Mouse (Mus musculus) retina, embryonic 14.5 days (tissue): ENCODE results near the gene Tent2.

ENCODE experiments used
- DNase-seq: peaks from one replicate; pipeline ENCODE4 v3.0.0-alpha.2; 2015; ENCODE audit warnings: low spot score

Gene Tent2

GRCm38 (mm10) chr13:93141184-93141583, 51.0 kb downstream of the Tent2 start:
- no peak for DNase-seq

DNA sequence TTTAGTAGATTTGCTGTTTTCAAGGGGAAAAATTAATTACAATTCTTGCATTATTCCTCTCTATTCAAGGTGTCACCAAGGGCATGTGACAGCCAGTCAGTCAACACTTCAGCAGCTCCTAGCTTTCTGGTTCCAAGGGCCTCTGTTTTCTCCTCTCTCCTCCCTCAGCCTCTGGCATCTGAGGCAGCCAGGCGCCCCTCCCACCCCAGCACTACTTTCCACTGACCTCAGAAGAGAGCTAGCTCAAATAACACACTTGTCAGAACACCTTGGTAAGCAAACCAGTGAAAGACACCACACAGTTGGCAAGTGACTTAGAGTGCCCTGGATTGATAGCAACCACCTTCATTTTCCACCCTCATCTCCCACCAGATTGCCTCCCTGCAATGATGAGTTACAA, 54.1 kb downstream of the Tent2 start:
- no peak for DNase-seq

DNA sequence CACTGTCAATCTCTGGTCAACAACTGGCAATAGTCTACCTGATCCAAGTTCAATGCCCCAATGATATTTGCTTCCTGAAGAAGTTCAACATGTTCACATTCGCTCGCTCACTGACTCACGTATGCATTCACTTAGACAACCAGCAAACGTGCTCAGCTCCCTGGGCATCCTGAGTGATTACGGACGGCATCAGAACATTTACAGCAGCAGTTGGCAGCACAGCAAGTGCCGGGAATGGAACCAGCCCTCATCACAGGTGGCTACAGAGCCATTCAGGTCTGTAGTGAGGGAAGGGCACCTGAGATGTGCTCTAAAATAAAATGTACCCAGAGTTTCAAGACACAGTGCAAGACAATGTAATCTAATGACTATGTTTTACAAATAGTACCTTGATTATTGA, 55.1 kb downstream of the Tent2 start:
- no peak for DNase-seq

GRCm38 (mm10) chr13:93136251-93136650, 55.9 kb downstream of the Tent2 start:
- no peak for DNase-seq

DNA sequence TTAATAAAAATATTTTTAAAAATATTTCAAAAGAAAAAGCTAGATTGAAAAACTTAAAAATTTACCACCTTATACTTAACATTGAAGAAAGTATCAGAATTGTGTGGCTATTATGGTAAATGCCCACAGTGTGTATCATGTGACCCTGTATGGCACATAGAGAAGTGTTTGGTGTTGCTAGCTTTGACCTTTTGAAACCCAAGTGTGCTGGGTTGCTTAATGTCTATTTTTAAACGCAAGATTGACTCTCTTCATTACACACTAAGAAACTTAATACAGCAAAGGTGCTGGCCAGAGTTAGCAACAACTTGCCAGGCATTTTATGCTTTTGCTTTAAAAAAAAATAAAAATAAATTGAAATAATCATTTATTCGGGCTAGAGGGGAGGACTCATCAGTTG, 56.7 kb downstream of the Tent2 start:
- DNase-seq = no peak

DNA sequence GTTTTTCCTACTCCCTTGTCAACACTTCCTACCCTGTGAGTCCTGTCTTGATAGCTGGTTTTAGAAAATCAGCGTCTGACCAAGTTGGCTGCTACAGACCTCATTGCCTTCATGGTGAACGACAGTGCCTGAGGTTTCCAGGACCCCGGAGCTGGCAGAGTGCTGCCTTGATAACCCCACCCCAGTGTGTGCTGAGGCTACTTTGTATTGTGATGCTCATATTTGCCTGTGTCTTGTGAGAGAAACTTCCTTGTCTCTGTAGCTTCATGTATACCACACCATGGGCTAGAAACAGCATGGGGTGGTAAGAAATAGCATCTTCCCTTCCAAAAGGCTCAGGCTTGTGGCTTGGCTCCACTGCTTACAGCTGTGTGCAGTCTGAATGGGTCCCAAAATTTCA, 61.5 kb downstream of the Tent2 start:
- no peak for DNase-seq

DNA sequence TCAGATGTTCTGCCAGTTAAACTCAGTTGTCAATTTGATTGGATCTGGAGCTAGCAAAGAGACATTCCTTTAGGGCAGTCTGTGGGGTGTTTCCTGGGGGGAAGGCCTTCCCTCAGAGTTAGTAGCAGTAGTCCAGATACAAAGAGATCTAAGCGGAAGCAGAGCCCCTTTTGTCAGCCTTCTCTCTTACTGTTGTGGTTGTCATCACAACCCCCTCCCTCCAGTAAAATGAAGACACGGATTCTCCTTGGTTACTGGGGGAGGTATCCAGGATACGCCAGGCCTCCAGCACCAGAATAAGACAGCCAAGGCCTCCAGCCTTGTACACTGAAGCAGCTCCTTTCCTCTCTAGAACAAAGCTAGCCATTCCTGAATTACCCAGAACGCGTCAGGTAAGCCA, 63.2 kb downstream of the Tent2 start:
- DNase-seq = no peak

- peak; percentile 30 for DNase-seq
These were observed 63.9 kb downstream of the Tent2 start for GRCm38 (mm10) chr13:93128111-93128860.

- no peak for DNase-seq
These were observed 69.9 kb downstream of the Tent2 start for GRCm38 (mm10) chr13:93122321-93122720.

DNA sequence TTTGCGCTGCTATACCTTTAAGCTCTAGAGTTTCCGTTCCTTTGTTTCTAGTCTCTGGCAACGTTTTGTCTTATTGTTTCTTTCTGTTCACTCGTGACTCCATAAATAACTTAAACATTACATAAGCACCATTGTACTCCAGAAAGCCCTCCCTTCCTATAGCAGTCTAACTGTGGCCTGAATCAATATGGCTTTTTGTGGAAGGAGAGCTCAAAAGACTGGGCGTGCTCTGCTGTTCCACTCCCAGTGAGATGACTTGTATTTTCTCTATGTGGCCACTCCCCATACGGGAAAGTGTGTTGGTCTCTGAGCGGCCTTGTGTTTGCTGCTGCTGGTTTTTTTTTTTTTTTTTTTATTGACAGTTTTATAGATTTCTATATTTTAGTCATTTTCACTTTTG, 74.9 kb downstream of the Tent2 start:
- DNase-seq = no peak

DNA sequence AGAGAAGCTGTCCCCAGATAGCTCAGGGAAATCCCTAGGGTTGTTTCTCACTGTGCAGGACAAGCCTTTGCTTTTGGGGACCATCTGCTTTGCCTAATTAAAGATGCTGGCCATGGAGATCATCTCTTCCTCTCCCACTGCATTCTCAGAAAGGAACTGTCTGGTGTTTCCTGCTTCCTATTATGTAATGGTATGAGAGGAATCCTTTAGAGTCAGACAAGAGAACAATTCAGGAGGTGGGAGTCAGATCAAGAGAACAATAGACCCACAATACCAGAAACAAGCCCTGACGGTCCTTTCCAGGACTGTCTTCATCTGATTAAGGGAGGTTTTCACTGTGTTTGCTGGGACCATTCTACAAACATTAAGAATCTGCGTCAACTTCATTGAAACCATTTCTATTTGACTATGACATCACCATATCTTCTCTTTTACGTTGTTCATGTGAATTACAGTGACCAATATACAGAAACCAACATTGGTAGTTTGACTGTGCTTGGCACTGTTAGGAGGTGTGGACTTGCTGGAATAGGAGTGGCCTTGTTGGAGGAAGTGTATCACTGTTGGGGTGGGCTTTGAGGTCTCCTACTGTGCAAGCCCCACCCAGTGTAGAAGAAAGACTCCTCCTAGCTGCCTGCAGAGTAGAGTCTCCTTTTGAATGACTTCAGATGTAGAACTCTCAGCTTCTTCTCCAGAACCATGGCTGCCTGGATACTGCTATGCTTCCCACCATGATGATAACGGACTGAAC, 89.7 kb downstream of the Tent2 start:
- no peak for DNase-seq

- DNase-seq = no peak
These were observed 93.6 kb downstream of the Tent2 start for GRCm38 (mm10) chr13:93098596-93098995.

DNA sequence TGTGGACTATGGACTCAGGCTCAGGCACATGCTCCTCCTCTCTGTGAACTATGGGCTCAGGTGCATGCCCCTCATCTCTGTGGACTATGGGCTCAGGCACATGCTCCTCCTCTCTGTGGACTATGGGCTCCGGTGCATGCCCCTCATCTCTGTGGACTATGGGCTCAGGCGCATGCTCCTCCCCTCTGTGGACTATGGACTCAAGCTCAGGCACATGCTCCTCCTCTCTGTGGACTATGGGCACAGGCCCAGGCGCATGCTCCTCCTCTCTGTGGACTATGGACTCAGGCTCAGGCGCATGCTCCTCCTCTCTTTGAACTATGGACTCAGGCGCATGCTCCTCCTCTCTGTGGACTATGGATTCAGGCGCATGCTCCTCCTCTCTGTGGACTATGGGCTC, 95.5 kb downstream of the Tent2 start:
- DNase-seq = no peak
